9 mouse cellular contexts compared by ENCODE assay signal in the genomic region with DNA sequence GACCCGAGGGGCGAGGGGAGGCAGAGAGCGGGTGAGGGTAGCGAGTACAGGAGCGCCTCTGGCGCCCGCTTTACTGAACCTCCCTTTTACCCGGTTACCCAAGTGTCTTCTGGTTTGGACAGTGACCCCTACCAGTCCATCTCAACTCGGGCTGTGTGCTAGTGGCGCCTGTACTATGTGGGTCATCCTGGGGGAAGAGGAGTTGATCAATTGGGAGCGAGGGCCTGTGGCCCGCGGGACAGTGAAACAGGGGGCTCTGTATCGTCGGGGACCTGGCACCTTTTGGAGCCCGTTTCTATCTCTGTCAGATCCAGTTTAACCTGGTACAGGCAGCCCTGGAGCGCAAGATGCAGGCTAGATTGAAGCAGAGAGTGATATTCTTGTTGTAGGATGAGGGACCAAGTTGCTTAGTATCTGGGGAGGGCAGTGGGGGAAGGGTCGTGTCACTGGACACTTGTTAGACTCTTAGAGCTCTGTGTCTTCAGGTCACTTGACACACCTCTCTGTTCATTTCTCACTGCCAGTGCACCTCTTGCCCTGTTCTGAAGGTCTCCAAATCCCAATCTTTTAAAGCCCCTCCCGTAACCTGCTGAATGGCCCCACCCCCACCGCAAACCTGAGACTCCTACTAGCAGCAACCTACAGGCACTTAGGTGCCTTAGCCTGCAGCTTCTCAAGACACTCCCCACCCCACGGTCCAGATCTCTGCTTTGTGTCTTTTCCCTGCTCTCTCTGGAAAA. TPM values are rescaled to one million over a fixed set of nuclear protein-coding genes. Genes with fewer than 3 reads are reported as not detected.
A peak's percentile ranks its signal among the peaks of the same experiment; 100 is the strongest.
DNase-seq lines count a peak whose midpoint lies in the region; ATAC-seq lines count a peak whose summit lies in the region.
"Had no signal": no experiment of that assay in that cellular context is flagged by ENCODE, and none has a peak within 500 bp of the region (broad histone marks: within the 10 kb centered on the region; RNA-seq: fewer than 3 reads in every experiment).

No protein-coding gene starts in this region.

- no peaks in the 10 kb centered on the region for H3K4me1 ChIP-seq in hindbrain, embryonic 14.5 days (replicated peaks; ENCODE audit: control insufficient read depth, insufficient read depth, low read length)
- 0 out of 2 replicates have a peak, but pooled peaks cover 15% of the 10 kb centered on the region for H3K4me1 ChIP-seq in midbrain, embryonic 10.5 days

- H3K4me2 ChIP-seq in hindbrain, embryonic 14.5 days (replicated peaks), result peak overlapping the region; percentile 62

- H3K27ac ChIP-seq in hindbrain, embryonic 14.5 days, result no peak overlapping the region
- H3K27ac ChIP-seq in midbrain, embryonic 10.5 days (replicated peaks), result peak overlapping the region; percentile 55; the same call in 1 of the 2 replicates

- 21% methylated on average over 20 of the region's 21 CpGs for WGBS in hindbrain, embryonic 14.5 days
- 22% methylated on average over 21 of the region's 21 CpGs for WGBS in midbrain, embryonic 10.5 days

- peaks cover 19% of the 10 kb centered on the region for H3K27me3 ChIP-seq in hindbrain, embryonic 14.5 days (ENCODE audit: control insufficient read depth, insufficient read depth, low read length)
- H3K27me3 ChIP-seq in midbrain, embryonic 10.5 days (ENCODE audit: low read depth, poor library complexity, severe bottlenecking), result peaks cover 76% of the 10 kb centered on the region

- DNase-seq in frontal cortex, postnatal 14 days (ENCODE audit: low spot score in 2 of 2), result peak; percentile 3 to 4
- no peak for DNase-seq in frontal cortex, postnatal 10 days (ENCODE audit: low spot score in 2 of 2)
- peak; percentile 3 for DNase-seq in ovary, postnatal 36 days (ENCODE audit: low spot score)
- no peak for DNase-seq in ovary, postnatal 14 days (ENCODE audit: low spot score)
- DNase-seq in hindbrain, embryonic 14.5 days (ENCODE audit: low spot score), result no peak
- peak; percentile 28 for DNase-seq in midbrain, embryonic 10.5 days (ENCODE audit: low spot score)
- DNase-seq in T-cell, adult 2 months (ENCODE audit: low spot score), result no peak
- DNase-seq in urinary bladder, postnatal 36 days (ENCODE audit: low spot score in 2 of 2), result no peak

- H3K9ac ChIP-seq in hindbrain, embryonic 14.5 days, result peak overlapping the region; percentile 55

- no peaks in the 10 kb centered on the region for H3K36me3 ChIP-seq in hindbrain, embryonic 14.5 days (replicated peaks; ENCODE audit: control insufficient read depth, insufficient read depth)
- H3K36me3 ChIP-seq in midbrain, embryonic 10.5 days, result no peaks in the 10 kb centered on the region
- H3K36me3 ChIP-seq: G1E had no signal

- H3K4me3 ChIP-seq in hindbrain, embryonic 14.5 days (replicated peaks; ENCODE audit: low read length), result peak overlapping the region; percentile 47
- peak overlapping the region; percentile 59 for H3K4me3 ChIP-seq in midbrain, embryonic 10.5 days

- no peaks in the 10 kb centered on the region for H3K9me3 ChIP-seq in hindbrain, embryonic 14.5 days (ENCODE audit: control insufficient read depth, low read length)
- H3K9me3 ChIP-seq in midbrain, embryonic 10.5 days (replicated peaks), result no peaks in the 10 kb centered on the region
- H3K9me3 ChIP-seq: G1E had no signal

- ATAC-seq in hindbrain, embryonic 14.5 days (ENCODE audit: low FRiP score), result peak; percentile 82

RNA-seq across cellular contexts. Expression of gene Rtl4, which starts 0.6 kb away (rescaled TPM):
- 1.2 TPM in 2 replicates for polyA plus RNA-seq in hindbrain, embryonic 14.5 days (2014; fragmentation: Nextera tagmentation; extraction: Ambion mirVana)
- 0.10 and 0.47 TPM in 2 replicates for polyA plus RNA-seq in midbrain, embryonic 10.5 days (2016; fragmentation: Nextera tagmentation; extraction: Ambion mirVana)
- polyA plus RNA-seq: G1E had no signal

RNA-seq across cellular contexts. Expression of gene Trpc5, which starts 1.3 kb away (rescaled TPM):
- 4.8 and 5.1 TPM in 2 replicates for polyA plus RNA-seq in hindbrain, embryonic 14.5 days (2014; fragmentation: Nextera tagmentation; extraction: Ambion mirVana)
- 0.12 and 0.35 TPM in 2 replicates for polyA plus RNA-seq in midbrain, embryonic 10.5 days (2016; fragmentation: Nextera tagmentation; extraction: Ambion mirVana)
- polyA plus RNA-seq: G1E had no signal

Comparison
In these comparisons a context has a peak if more than half of its experiments do, and no peak if none do; other contexts are left out.
1. DNase-seq: peak in frontal cortex, postnatal 14 days (2 of 2), ovary, postnatal 36 days (single experiment) and midbrain, embryonic 10.5 days (single experiment); none in frontal cortex, postnatal 10 days (0 of 2), ovary, postnatal 14 days (single experiment), hindbrain, embryonic 14.5 days (single experiment), T-cell, adult 2 months (single experiment) and urinary bladder, postnatal 36 days (0 of 2).